Mouse (Mus musculus) myocyte (in vitro differentiated cells): ENCODE results near the gene Dirc2.

Source experiments
- POLR2A ChIP-seq: IDR thresholded peaks from one replicate; pipeline ENCODE4 v1.6.1; 2011; ENCODE audit warnings: low read depth, mild to moderate bottlenecking, control low read depth, moderate library complexity; ENCODE audit not compliant: insufficient read length
- POLR2AphosphoS2 ChIP-seq: IDR thresholded peaks from one replicate; pipeline ENCODE4 v1.6.1; 2011; ENCODE audit warnings: low read depth, control low read depth; ENCODE audit not compliant: insufficient read length
- TCF12 ChIP-seq: IDR thresholded peaks from one replicate; pipeline ENCODE4 v1.6.1; 2011; ENCODE audit warnings: mild to moderate bottlenecking, control low read depth; ENCODE audit not compliant: poor library complexity, insufficient read depth, severe bottlenecking

DNA sequence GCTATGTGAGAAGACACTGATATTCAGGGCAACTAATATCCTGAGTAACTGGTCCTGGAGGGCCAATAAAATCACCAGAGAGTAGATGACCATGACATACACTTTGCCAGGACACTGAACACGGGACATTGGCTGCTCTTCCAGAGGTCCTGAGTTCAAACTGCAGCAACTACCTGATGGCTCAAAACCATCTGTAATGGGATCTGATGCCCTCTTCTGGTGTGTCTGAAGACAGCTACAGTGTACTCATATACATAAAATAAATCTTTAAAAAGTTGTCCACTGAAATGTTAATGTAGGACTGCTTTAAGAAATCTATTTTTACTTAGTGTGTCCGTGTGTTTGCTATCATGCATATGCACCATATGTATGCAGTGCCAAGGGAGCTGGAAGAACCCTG is 42.6 kb downstream of the Dirc2 start:
- no peak for TF ChIP-seq TCF12
- no peak for TF ChIP-seq POLR2A
- no peak for TF ChIP-seq POLR2AphosphoS2
